ENCODE assay signal across 7 mouse cellular contexts in genomic region chr17:65613142-65613462, GRCm38 (mm10). TPM values are rescaled to one million over a fixed set of nuclear protein-coding genes. Genes with fewer than 3 reads are reported as not detected.
A peak's percentile ranks its signal among the peaks of the same experiment; 100 is the strongest.
DNase-seq lines count a peak whose midpoint lies in the region; ATAC-seq and TF ChIP-seq lines count a peak whose summit lies in the region.

No protein-coding gene starts in this region.

- no peaks in the 10 kb centered on the region for H3K27me3 ChIP-seq in lung, postnatal 0 days (replicated peaks; ENCODE audit: insufficient read depth, low read length)
- no peaks in the 10 kb centered on the region for H3K27me3 ChIP-seq in limb, embryonic 12.5 days
- H3K27me3 ChIP-seq in small intestine, adult 2 months (ENCODE audit: control insufficient read depth, insufficient read depth, low read length): no peaks in the 10 kb centered on the region

- TF ChIP-seq CTCF in lung, postnatal 0 days (IDR thresholded peaks at IDR 0.05): no peak
- TF ChIP-seq CTCF in small intestine, adult 2 months (IDR thresholded peaks at IDR 0.05; ENCODE audit: extremely low read depth, insufficient read length, insufficient replicate concordance, low read depth, low read length): no peak

- no peaks in the 10 kb centered on the region for H3K36me3 ChIP-seq in lung, postnatal 0 days (ENCODE audit: insufficient read depth, low read length)
- no peaks in the 10 kb centered on the region for H3K36me3 ChIP-seq in limb, embryonic 12.5 days
- H3K36me3 ChIP-seq in small intestine, adult 2 months (ENCODE audit: control insufficient read depth, insufficient read depth, low read length): no peaks in the 10 kb centered on the region

- TF ChIP-seq POLR2A in small intestine, adult 2 months (IDR thresholded peaks at IDR 0.05; ENCODE audit: low read depth, low read length): no peak

- no peak for DNase-seq in lung, postnatal 0 days (ENCODE audit: low spot score)
- no peak for DNase-seq in lung, postnatal 14 days
- DNase-seq in embryo, embryonic 9.5 days (ENCODE audit: extremely low spot score): no peak
- no peak for DNase-seq in T-cell, adult 2 months (ENCODE audit: low spot score)

- no peak for TF ChIP-seq EP300 in lung, postnatal 0 days (IDR thresholded peaks at IDR 0.05)

- ATAC-seq in lung, postnatal 0 days: peak; percentile 46
- peak; percentile 14; the same call in 1 of the 2 replicates for ATAC-seq in erythroblast, adult 5-6 weeks (replicated peaks; ENCODE audit: low FRiP score, poor library complexity, severe bottlenecking)
- ATAC-seq in limb, embryonic 12.5 days (ENCODE audit: insufficient number of reproducible peaks, insufficient read depth, low FRiP score, low TSS enrichment, low read depth): peak; percentile 44; the same call in 1 of the 2 replicates

- H3K4me3 ChIP-seq in lung, postnatal 0 days (ENCODE audit: low read depth, low read length): peak overlapping the region; percentile 99
- H3K4me3 ChIP-seq in limb, embryonic 12.5 days (replicated peaks): peak overlapping the region; percentile 98
- H3K4me3 ChIP-seq in small intestine, adult 2 months (ENCODE audit: low read depth, low read length): peak overlapping the region; percentile 83

- peak overlapping the region; percentile 99 for H3K27ac ChIP-seq in lung, postnatal 0 days (ENCODE audit: low read length)
- H3K27ac ChIP-seq in limb, embryonic 12.5 days: peak overlapping the region; percentile 99
- H3K27ac ChIP-seq in small intestine, adult 2 months (ENCODE audit: insufficient read depth, low read depth, low read length): peak overlapping the region; percentile 82

- H3K9ac ChIP-seq in lung, postnatal 0 days (replicated peaks; ENCODE audit: low read depth): peak overlapping the region; percentile 99
- peak overlapping the region; percentile 97 for H3K9ac ChIP-seq in limb, embryonic 12.5 days (replicated peaks)

- H3K4me1 ChIP-seq in lung, postnatal 0 days (ENCODE audit: insufficient read depth, low read depth, low read length): peaks cover 12% of the 10 kb centered on the region; the same call in 1 of the 2 replicates
- peaks cover 31% of the 10 kb centered on the region for H3K4me1 ChIP-seq in limb, embryonic 12.5 days (replicated peaks)
- H3K4me1 ChIP-seq in small intestine, adult 2 months (ENCODE audit: control insufficient read depth, insufficient read depth, insufficient read length, low read length): peaks cover 19% of the 10 kb centered on the region; the same call in 1 of the 2 replicates

- 9% methylated on average over 16 of the region's 42 CpGs for WGBS in lung, postnatal 0 days
- 0% methylated on average over 36 of the region's 42 CpGs for WGBS in limb, embryonic 12.5 days
- under 1% methylated on average over 34 of the region's 42 CpGs for WGBS in small intestine, adult 2 months

- H3K4me2 ChIP-seq in lung, postnatal 0 days (replicated peaks; ENCODE audit: low read depth, low read length): peak overlapping the region; percentile 70
- H3K4me2 ChIP-seq in limb, embryonic 12.5 days: peak overlapping the region; percentile 64; the same call in 1 of the 2 replicates

- no peaks in the 10 kb centered on the region for H3K9me3 ChIP-seq in lung, postnatal 0 days (ENCODE audit: low read length)
- H3K9me3 ChIP-seq in limb, embryonic 12.5 days: no peaks in the 10 kb centered on the region

RNA-seq across cellular contexts. Expression of gene Vapa, which starts 0.3 kb away (rescaled TPM):
- polyA plus RNA-seq in lung, postnatal 0 days (2015; fragmentation: Nextera tagmentation; extraction: Ambion mirVana): 221 and 231 TPM in 2 replicates
- total RNA-seq in erythroblast, adult 5-6 weeks (2015; ENCODE audit: low replicate concordance): 39.3 and 48.2 TPM in 2 replicates
- 28.4 and 31.3 TPM in 2 replicates for total RNA-seq in erythroblast, adult 5-6 weeks (2017; ENCODE audit: low replicate concordance)
- polyA plus RNA-seq in limb, embryonic 12.5 days (2016; fragmentation: Nextera tagmentation; extraction: Ambion mirVana): 201 and 202 TPM in 2 replicates
- 76.0 and 96.0 TPM in 2 replicates for polyA plus RNA-seq in small intestine, adult 2 months (2012; rRNA removed)

RNA-seq across cellular contexts. Expression of gene Txndc2, which starts 28.9 kb away (rescaled TPM):
- polyA plus RNA-seq in lung, postnatal 0 days (2015; fragmentation: Nextera tagmentation; extraction: Ambion mirVana): 0.10 and 0.12 TPM in 2 replicates
- not detected in 2 replicates for total RNA-seq in erythroblast, adult 5-6 weeks (2015; ENCODE audit: low replicate concordance)
- not detected in 2 replicates for total RNA-seq in erythroblast, adult 5-6 weeks (2017; ENCODE audit: low replicate concordance)
- polyA plus RNA-seq in limb, embryonic 12.5 days (2016; fragmentation: Nextera tagmentation; extraction: Ambion mirVana): 0.15 TPM in 1 of 2 replicates, not detected in the other
- not detected in 2 replicates for polyA plus RNA-seq in small intestine, adult 2 months (2012; rRNA removed)
